Mouse (Mus musculus): ENCODE measurements at regions not wholly inside any gene's neighbourhood (a gene's known extent, or its start where the extent isn't known, plus 50 kb on each side); places are given as distances from the start of the nearest gene placed in this dataset.

DNA sequence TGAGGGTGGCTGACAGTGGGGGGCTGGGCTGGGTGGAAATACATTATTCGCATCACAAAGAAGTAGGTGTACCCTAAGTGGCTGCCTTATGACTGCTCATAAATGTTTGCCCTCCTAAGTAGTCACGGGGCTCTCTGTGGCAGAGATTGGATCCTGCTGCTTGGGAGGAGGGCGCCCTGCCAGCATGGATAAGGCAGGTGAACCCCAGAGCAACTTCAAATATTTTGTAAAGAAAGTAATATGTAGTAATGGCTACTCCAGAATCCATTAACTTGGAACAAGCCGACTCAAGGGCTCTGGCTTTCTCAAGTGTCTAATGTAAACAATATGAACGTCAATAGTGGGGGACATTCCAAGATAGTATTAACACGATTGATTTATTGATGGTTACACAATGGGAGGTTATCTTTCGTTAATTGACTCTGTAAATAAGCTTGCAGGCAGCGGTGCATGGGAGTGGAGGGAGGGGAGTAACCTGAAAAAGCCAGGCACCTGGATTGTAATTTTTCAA is 148.9 kb upstream of the Nr2f2 start:
- TF ChIP-seq POLR2A (IDR thresholded peaks at IDR 0.05; ENCODE audit: insufficient read depth, low read length) = no peak
- no peak for TF ChIP-seq CTCF (IDR thresholded peaks at IDR 0.05; ENCODE audit: low read depth, low read length)

All from ES-Bruce4 (cell line).